Mouse (Mus musculus): ENCODE measurements around the gene Map3k7cl. TPM values are rescaled to one million over a fixed set of nuclear protein-coding genes. Genes with fewer than 3 reads are reported as not detected.
A peak's percentile ranks its signal among the peaks of the same experiment; 100 is the strongest.

Gene Map3k7cl
- polyA plus RNA-seq, 1 experiment = 2.2 TPM

DNA sequence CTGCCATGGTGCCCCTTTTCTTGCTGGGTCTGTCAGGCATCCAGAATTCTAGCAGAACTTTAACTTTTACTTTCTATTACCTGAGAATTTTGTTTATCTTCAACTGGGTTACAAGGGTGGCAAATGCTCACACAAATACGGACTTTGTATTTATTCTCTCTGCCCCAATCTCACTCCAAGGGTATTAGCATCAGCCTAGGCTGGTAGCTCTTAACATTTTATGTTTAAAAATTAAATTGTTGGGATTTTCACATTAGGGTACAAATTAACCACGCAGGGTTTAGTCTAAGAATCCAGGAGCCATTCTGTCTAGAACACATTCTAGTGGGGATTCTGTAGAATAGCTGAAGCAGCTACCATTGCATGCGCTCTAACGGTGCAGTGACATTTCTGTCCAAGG lies 8.4 kb downstream of the Map3k7cl start:
- TF ChIP-seq POLR2A (IDR thresholded peaks at IDR 0.05; ENCODE audit: insufficient read length, low read depth) (no peak), SRF (IDR thresholded peaks at IDR 0.05; ENCODE audit: control insufficient read depth, insufficient read length, low read depth) (no peak), MAX (IDR thresholded peaks at IDR 0.05; ENCODE audit: low read depth) (no peak), CEBPB (IDR thresholded peaks at IDR 0.05; ENCODE audit: insufficient read depth, poor library complexity, severe bottlenecking) (no peak), E2F4 (IDR thresholded peaks at IDR 0.05; ENCODE audit: insufficient read depth) (no peak), MYOG (IDR thresholded peaks at IDR 0.05; ENCODE audit: control insufficient read depth in 1 of 3, insufficient read depth in 1 of 3, insufficient read length in 2 of 3, low read depth in 2 of 3) (no peak), REST (IDR thresholded peaks at IDR 0.05; ENCODE audit: insufficient read depth, insufficient read length) (no peak), TCF12 (IDR thresholded peaks at IDR 0.05; ENCODE audit: insufficient read depth, poor library complexity, severe bottlenecking) (no peak), POLR2AphosphoS2 (IDR thresholded peaks at IDR 0.05; ENCODE audit: insufficient read length, low read depth) (no peak), MYOD1 (IDR thresholded peaks at IDR 0.05; ENCODE audit: control insufficient read depth in 1 of 3, insufficient read length in 2 of 3, low read depth in 2 of 3) (no peak), USF1 (IDR thresholded peaks at IDR 0.05; ENCODE audit: low read depth) (no peak), TCF3 (IDR thresholded peaks at IDR 0.05; ENCODE audit: insufficient read length, low read depth) (no peak)
- no peaks in the 10 kb centered on the region for H3K79me2 ChIP-seq (ENCODE audit: control insufficient read depth, insufficient read depth)
- H3K4me2 ChIP-seq (ENCODE audit: low read depth) = no peak overlapping the region
- H3K36me3 ChIP-seq (ENCODE audit: control insufficient read depth, insufficient read depth) = no peaks in the 10 kb centered on the region
- no peak overlapping the region for H3K4me3 ChIP-seq
- no peak overlapping the region for H3ac ChIP-seq (ENCODE audit: control insufficient read depth, insufficient read length)
- H3K27me3 ChIP-seq (ENCODE audit: control insufficient read depth, insufficient read depth, insufficient read length) = no peaks in the 10 kb centered on the region

GRCm38 (mm10) chr16:87563524-87563923 lies 10.4 kb downstream of the Map3k7cl start:
- no peak overlapping the region for H3K4me2 ChIP-seq (ENCODE audit: low read depth)
- H3K27me3 ChIP-seq (ENCODE audit: control insufficient read depth, insufficient read depth, insufficient read length) = no peaks in the 10 kb centered on the region
- H3K79me2 ChIP-seq (ENCODE audit: control insufficient read depth, insufficient read depth) = no peaks in the 10 kb centered on the region
- no peaks in the 10 kb centered on the region for H3K36me3 ChIP-seq (ENCODE audit: control insufficient read depth, insufficient read depth)
- no peak overlapping the region for H3ac ChIP-seq (ENCODE audit: control insufficient read depth, insufficient read length)
- no peak overlapping the region for H3K4me3 ChIP-seq
- TF ChIP-seq MYOD1 (IDR thresholded peaks at IDR 0.05; ENCODE audit: control insufficient read depth in 1 of 3, insufficient read length in 2 of 3, low read depth in 2 of 3) (no peak), TCF12 (IDR thresholded peaks at IDR 0.05; ENCODE audit: insufficient read depth, poor library complexity, severe bottlenecking) (no peak), MAX (IDR thresholded peaks at IDR 0.05; ENCODE audit: low read depth) (no peak), POLR2A (IDR thresholded peaks at IDR 0.05; ENCODE audit: insufficient read length, low read depth) (no peak), TCF3 (IDR thresholded peaks at IDR 0.05; ENCODE audit: insufficient read length, low read depth) (no peak), POLR2AphosphoS2 (IDR thresholded peaks at IDR 0.05; ENCODE audit: insufficient read length, low read depth) (no peak), MYOG (IDR thresholded peaks at IDR 0.05; ENCODE audit: control insufficient read depth in 1 of 3, insufficient read depth in 1 of 3, insufficient read length in 2 of 3, low read depth in 2 of 3) (no peak), SRF (IDR thresholded peaks at IDR 0.05; ENCODE audit: control insufficient read depth, insufficient read length, low read depth) (no peak), CEBPB (IDR thresholded peaks at IDR 0.05; ENCODE audit: insufficient read depth, poor library complexity, severe bottlenecking) (no peak), E2F4 (IDR thresholded peaks at IDR 0.05; ENCODE audit: insufficient read depth) (no peak), USF1 (IDR thresholded peaks at IDR 0.05; ENCODE audit: low read depth) (no peak), REST (IDR thresholded peaks at IDR 0.05; ENCODE audit: insufficient read depth, insufficient read length) (no peak)

- Histone ChIP-seq H3ac (ENCODE audit: control insufficient read depth, insufficient read length) (no peak overlapping the region), H3K4me2 (ENCODE audit: low read depth) (no peak overlapping the region), H3K27me3 (ENCODE audit: control insufficient read depth, insufficient read depth, insufficient read length) (no peaks in the 10 kb centered on the region), H3K4me3 (no peak overlapping the region), H3K36me3 (ENCODE audit: control insufficient read depth, insufficient read depth) (no peaks in the 10 kb centered on the region), H3K79me2 (ENCODE audit: control insufficient read depth, insufficient read depth) (no peaks in the 10 kb centered on the region)
- no peak for TF ChIP-seq MAX (IDR thresholded peaks at IDR 0.05; ENCODE audit: low read depth)
- no peak for TF ChIP-seq MYOG (IDR thresholded peaks at IDR 0.05; ENCODE audit: control insufficient read depth in 1 of 3, insufficient read depth in 1 of 3, insufficient read length in 2 of 3, low read depth in 2 of 3)
- no peak for TF ChIP-seq E2F4 (IDR thresholded peaks at IDR 0.05; ENCODE audit: insufficient read depth)
- no peak for TF ChIP-seq REST (IDR thresholded peaks at IDR 0.05; ENCODE audit: insufficient read depth, insufficient read length)
- TF ChIP-seq POLR2AphosphoS2 (IDR thresholded peaks at IDR 0.05; ENCODE audit: insufficient read length, low read depth) = no peak
Observed at GRCm38 (mm10) chr16:87564564-87564963, 11.4 kb downstream of the Map3k7cl start.

- Histone ChIP-seq H3K27me3 (ENCODE audit: control insufficient read depth, insufficient read depth, insufficient read length) (no peaks in the 10 kb centered on the region), H3K36me3 (ENCODE audit: control insufficient read depth, insufficient read depth) (no peaks in the 10 kb centered on the region), H3K4me2 (ENCODE audit: low read depth) (peak overlapping the region; percentile 75), H3K79me2 (ENCODE audit: control insufficient read depth, insufficient read depth) (no peaks in the 10 kb centered on the region), H3ac (ENCODE audit: control insufficient read depth, insufficient read length) (no peak overlapping the region), H3K4me3 (no peak overlapping the region)
- TF ChIP-seq USF1 (IDR thresholded peaks at IDR 0.05; ENCODE audit: low read depth) = no peak
- peak; percentile 46; the same call in 1 of the 2 replicates for TF ChIP-seq CEBPB (IDR thresholded peaks at IDR 0.05; ENCODE audit: insufficient read depth, poor library complexity, severe bottlenecking)
- peak; percentile 52 to 70 (median 70) for TF ChIP-seq MYOD1 (IDR thresholded peaks at IDR 0.05; ENCODE audit: control insufficient read depth in 1 of 3, insufficient read length in 2 of 3, low read depth in 2 of 3)
- no peak for TF ChIP-seq REST (IDR thresholded peaks at IDR 0.05; ENCODE audit: insufficient read depth, insufficient read length)
- peak; percentile 2 for TF ChIP-seq TCF3 (IDR thresholded peaks at IDR 0.05; ENCODE audit: insufficient read length, low read depth)
- TF ChIP-seq E2F4 (IDR thresholded peaks at IDR 0.05; ENCODE audit: insufficient read depth) = no peak
- TF ChIP-seq POLR2AphosphoS2 (IDR thresholded peaks at IDR 0.05; ENCODE audit: insufficient read length, low read depth) = no peak
- peak; percentile 19 for TF ChIP-seq POLR2A (IDR thresholded peaks at IDR 0.05; ENCODE audit: insufficient read length, low read depth)
- no peak for TF ChIP-seq MAX (IDR thresholded peaks at IDR 0.05; ENCODE audit: low read depth)
- TF ChIP-seq MYOG (IDR thresholded peaks at IDR 0.05; ENCODE audit: control insufficient read depth in 1 of 3, insufficient read depth in 1 of 3, insufficient read length in 2 of 3, low read depth in 2 of 3) = peak in 2 of 3 experiments; percentile 78 to 87
- no peak for TF ChIP-seq SRF (IDR thresholded peaks at IDR 0.05; ENCODE audit: control insufficient read depth, insufficient read length, low read depth)
- TF ChIP-seq TCF12 (IDR thresholded peaks at IDR 0.05; ENCODE audit: insufficient read depth, poor library complexity, severe bottlenecking) = peak; percentile 62
Observed at GRCm38 (mm10) chr16:87567572-87567971, 14.4 kb downstream of the Map3k7cl start.
